Mouse (Mus musculus): Measurements from ENCODE around the gene Gm10188.

DNA sequence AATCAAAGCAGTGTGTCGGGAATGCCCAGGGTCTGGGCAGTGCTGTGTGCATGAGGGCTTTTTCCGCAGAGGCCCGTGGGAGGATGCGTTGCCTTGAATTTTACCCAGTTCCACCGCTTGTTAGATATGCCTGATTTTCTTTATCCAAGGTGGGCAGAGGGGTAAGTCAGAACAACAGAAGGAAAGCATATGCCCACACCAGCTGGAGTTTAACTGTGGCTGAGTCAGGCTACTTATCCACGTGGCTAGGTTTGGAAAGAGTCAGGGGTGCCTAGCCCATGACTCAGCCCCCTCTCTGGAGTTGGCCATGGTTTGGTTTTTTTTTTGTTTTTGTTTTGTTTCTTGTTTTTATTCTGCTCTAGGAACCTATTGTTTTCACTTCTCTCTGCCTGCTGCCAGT is 30.3 kb downstream of the Gm10188 start:
- no peak for TF ChIP-seq POLR2A (IDR thresholded peaks at IDR 0.05; ENCODE audit: low read depth, low read length)
- TF ChIP-seq CTCF (IDR thresholded peaks at IDR 0.05; ENCODE audit: extremely low read depth, insufficient read length, insufficient replicate concordance, low read depth, low read length), result no peak

Data from small intestine, adult 2 months (tissue).